Mouse (Mus musculus) urinary bladder, postnatal 14 days (tissue): ENCODE results near the gene Rgcc.
A peak's percentile ranks its signal among the peaks of the same experiment; 100 is the strongest.

Experiments
- DNase-seq: peaks from one replicate; pipeline ENCODE4 v3.0.0; 2021; ENCODE audit warnings: low spot score

Gene Rgcc

GRCm38 (mm10) chr14:79300641-79301350 is 649 bp downstream of the Rgcc start:
- DNase-seq, result peak; percentile 8

GRCm38 (mm10) chr14:79299796-79300195 is 1.6 kb downstream of the Rgcc start:
- DNase-seq, result no peak

- DNase-seq, result no peak
Observed at GRCm38 (mm10) chr14:79299230-79299629, 2.2 kb downstream of the Rgcc start.

GRCm38 (mm10) chr14:79298314-79298992 is 3.0 kb downstream of the Rgcc start:
- no peak for DNase-seq

- no peak for DNase-seq
Observed at GRCm38 (mm10) chr14:79296836-79297235, 4.6 kb downstream of the Rgcc start.

DNA sequence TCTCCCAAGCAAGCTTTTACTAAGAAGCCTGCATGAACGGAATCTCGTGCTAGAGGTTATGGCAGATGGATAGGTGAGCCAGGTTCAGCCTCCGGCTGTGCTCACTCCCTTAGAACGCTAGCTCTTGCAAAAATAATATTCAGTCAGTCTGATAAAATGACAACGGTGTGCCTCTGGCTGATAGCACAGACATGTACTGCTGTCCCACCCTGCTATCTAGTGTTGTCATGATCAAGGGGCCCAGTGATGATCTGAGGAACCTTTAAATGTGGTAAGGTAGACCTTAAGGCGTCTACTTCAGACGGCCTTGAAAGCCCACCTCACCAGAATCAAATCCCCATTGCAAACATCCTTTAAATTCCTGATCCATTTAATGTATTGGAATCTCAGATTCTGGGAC is 5.2 kb downstream of the Rgcc start:
- no peak for DNase-seq

DNA sequence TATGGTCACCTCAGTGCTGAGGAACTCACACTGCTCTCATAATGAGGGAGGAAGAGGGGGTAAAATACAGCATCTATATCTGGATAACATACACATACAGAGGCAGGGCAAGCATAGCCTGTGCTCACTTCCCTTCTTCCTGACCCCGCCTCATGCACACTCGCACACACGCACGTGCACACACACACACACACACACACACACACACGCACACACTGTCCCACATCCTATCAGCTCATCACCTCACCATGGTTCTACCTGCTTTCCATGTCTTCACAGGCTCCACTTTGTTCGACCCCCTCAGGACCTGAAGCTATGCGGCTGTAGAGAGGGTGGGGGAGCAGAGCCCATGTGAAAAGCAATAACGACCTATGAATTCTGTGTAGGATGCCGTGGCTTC is 5.9 kb downstream of the Rgcc start:
- DNase-seq, result no peak

- DNase-seq, result no peak
Observed at GRCm38 (mm10) chr14:79294950-79295349, 6.5 kb downstream of the Rgcc start.

- no peak for DNase-seq
Observed at GRCm38 (mm10) chr14:79294051-79294814, 7.2 kb downstream of the Rgcc start.

- DNase-seq, result no peak
Observed at GRCm38 (mm10) chr14:79293119-79293780, 8.2 kb downstream of the Rgcc start.

- DNase-seq, result no peak
Observed at GRCm38 (mm10) chr14:79291629-79292028, 9.8 kb downstream of the Rgcc start.

GRCm38 (mm10) chr14:79290683-79291425 is 10.6 kb downstream of the Rgcc start:
- no peak for DNase-seq

DNA sequence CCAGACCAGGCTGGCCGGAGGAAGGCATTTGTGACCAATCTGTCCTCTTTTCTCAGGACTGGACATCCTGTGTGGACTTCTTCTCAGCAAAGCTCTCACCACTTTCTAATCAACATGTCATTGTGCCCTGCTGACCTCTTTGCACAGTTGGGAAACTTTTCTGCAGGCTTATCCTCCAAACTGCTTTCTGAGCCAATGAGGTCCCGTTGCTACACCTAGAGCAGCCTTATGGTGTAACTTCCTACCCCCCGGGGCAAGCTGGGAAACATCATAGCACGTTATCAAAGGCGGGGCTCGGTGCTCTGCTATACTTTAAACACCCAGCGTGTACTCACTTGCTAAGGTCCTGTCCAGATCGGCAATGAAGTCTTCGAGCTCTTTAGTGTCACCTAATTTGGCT is 11.5 kb downstream of the Rgcc start:
- no peak for DNase-seq

GRCm38 (mm10) chr14:79288280-79288679 is 13.2 kb downstream of the Rgcc start:
- no peak for DNase-seq

DNA sequence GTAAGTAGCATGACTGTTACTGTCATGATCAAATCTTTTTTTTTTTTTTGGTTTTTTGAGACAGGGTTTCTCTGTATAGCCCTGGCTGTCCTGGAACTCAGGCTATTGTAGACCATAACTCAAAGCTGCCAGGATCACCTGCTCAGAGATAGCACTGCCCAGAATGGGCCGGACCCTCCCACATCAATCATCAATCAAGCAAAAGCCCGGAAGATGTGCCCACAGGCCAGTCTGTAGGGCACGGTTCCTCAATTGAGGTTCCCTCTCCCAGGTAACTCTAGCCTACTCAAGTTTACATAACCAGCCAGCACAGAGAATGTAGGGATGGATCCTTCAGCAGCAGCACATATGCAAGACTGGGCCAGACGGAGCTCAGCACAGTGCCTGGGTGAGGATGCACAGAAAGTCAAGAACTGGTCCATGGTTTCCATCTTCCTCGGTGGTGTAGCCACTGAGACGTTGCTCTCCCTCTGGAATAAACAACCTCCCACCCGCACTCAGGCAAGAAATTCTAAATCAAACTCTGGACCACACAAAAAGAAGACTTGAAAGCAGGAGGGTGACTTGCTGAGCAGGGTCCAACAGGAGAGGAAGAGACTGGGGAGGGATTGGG is 14.1 kb downstream of the Rgcc start:
- DNase-seq, result no peak

DNA sequence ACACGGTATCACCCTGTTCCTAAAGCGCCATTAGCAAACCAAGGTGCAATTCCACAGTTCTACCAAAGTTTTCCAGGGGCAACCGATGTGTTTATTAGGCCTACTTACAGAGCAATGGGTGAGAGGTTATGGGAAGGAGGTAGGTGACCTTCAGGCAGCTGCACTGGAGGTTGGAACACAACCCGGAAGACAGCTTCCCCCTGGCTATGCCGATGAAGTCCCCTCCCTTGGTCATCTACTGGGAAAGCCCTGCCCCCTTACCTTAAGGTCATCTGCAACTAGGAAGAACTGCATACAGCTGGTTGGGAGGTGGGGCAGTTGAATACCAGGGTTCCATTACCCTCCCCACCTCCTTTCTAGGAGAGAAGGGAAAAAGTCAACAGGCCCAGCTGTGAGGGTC is 15.9 kb downstream of the Rgcc start:
- DNase-seq, result no peak

- DNase-seq, result no peak
Observed at GRCm38 (mm10) chr14:79284616-79285015, 16.8 kb downstream of the Rgcc start.

DNA sequence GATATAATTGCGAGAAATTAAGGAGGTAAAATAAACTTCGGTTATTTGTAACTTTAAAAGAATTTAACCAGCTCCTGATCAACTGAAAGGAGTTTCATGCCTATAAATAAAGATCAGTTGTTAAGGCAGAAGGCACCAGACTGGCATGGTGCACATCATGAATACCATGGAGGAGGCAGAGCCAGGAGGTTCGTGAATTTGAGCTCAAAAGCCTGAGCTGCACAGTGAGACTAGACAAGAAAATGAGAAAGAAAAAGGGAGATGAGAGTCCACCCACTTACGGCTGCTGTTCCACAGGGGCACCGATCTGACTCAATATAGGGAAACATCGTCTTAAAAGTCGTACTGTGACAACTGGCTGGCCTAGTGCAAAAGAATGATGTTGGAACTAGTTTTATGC is 17.5 kb downstream of the Rgcc start:
- no peak for DNase-seq

DNA sequence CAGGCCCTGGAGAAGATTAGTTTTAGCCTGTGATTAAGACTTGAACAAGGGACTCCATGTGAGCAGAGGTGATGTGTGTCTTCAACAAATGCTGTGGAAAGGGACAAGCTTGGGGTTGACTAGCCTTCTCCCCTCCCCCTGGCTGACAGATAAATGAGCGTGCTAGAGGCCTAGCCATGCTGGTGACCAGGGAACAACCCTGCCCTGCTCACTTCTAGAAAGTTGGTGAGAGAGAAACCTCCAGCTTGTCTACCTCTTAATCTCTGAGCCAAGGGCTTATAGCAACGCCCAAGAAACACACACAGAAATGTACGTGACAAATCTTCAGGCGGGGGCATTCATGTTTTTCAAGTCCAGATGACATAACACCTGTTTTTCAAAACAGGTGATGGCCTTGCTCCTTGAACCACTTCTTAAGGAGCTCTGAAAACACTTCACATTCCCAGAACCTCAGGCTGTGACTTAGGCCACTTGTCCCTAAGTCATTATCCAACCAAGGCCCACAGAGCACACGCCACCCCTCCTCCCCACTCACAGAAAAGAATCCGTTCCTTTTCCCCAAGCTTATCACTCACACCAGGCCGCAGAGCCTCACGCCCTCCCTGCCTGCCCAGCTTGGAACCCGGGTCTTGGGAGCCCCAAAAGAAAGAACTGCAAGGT is 19.4 kb downstream of the Rgcc start:
- DNase-seq, result no peak

DNA sequence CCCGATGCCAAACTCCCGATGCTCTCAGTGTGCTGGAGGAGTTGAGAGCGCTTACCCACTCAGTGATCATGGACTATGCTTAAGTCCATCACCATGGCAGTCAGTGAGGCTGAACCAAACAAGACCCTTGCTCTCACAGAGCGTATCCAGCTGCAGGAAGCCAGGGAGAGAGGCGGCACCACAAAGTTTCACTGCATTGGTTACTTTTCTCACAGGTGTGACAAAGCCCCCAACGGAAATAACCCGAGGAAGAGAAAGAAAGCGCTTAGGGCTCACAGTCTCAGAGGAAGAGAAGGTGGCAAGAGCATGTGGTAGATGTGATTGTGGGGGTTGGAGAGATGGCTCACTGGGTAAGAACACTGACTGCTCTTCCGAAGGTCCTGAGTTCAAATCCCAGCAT is 21.0 kb downstream of the Rgcc start:
- no peak for DNase-seq

DNA sequence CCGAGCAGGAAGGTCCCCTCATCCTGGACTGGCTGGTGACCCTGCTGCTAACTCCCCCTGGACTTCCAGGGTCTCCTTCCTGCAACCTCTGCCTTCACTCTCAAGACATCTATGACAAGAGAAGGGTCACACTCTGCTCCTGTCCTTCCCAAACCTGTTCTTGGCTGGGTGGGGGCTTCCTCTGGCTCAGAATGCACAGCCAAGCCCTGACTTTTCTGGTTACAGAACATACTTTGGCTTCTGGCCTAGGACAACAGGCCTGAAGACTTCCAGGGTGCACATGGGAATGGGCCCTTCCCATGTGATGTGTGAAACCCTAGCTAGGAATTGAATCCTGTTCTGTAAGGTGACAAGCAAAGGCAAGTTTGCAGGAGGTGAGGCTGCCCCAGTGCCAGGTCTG is 22.0 kb downstream of the Rgcc start:
- no peak for DNase-seq
